Mouse (Mus musculus) ES-Bruce4 (cell line): Measurements from ENCODE around the gene Igsf8. TPM values are rescaled to one million over a fixed set of nuclear protein-coding genes. Genes with fewer than 3 reads are reported as not detected.

Experiments used
- H3K27ac ChIP-seq: 2 replicates; pipeline ENCODE4 v1.5.1; 2012; ENCODE audit warnings: low read length, inconsistent platforms; ENCODE audit not compliant: insufficient read depth
- H3K27me3 ChIP-seq: 2 replicates; pipeline ENCODE4 v1.6.1; 2012; ENCODE audit warnings: mild to moderate bottlenecking, low read length, inconsistent platforms; ENCODE audit not compliant: control insufficient read depth, poor library complexity, insufficient read depth, severe bottlenecking
- H3K36me3 ChIP-seq: 2 replicates; pipeline ENCODE4 v1.6.1; 2012; ENCODE audit warnings: inconsistent platforms, mild to moderate bottlenecking, low read length, moderate library complexity; ENCODE audit not compliant: control insufficient read depth, poor library complexity, insufficient read depth, severe bottlenecking
- H3K4me1 ChIP-seq: one replicate; pipeline ENCODE4 v1.8.1; 2011; ENCODE audit warnings: low read length; ENCODE audit not compliant: control insufficient read depth, insufficient read depth
- H3K4me3 ChIP-seq: 2 replicates; pipeline ENCODE4 v1.5.1; 2011; ENCODE audit warnings: low read depth, mild to moderate bottlenecking, low read length
- H3K9ac ChIP-seq: 2 replicates; pipeline ENCODE4 v1.6.1; 2012; ENCODE audit warnings: low read depth, mild to moderate bottlenecking, inconsistent platforms; ENCODE audit not compliant: poor library complexity, severe bottlenecking
- H3K9me3 ChIP-seq: replicated peaks from 2 replicates; pipeline ENCODE4 v1.6.1; 2012; ENCODE audit warnings: mild to moderate bottlenecking, low read length, inconsistent platforms; ENCODE audit not compliant: control insufficient read depth, poor library complexity, insufficient read depth, severe bottlenecking
- CTCF ChIP-seq: IDR thresholded peaks from one replicate; pipeline ENCODE4 v1.8.1; 2011; ENCODE audit warnings: low read depth, low read length
- EP300 ChIP-seq: IDR thresholded peaks from 2 replicates; pipeline ENCODE4 v1.6.1; 2011; ENCODE audit warnings: low read depth, low read length; ENCODE audit not compliant: insufficient read depth
- POLR2A ChIP-seq: IDR thresholded peaks from one replicate; pipeline ENCODE4 v1.8.1; 2011; ENCODE audit warnings: low read length; ENCODE audit not compliant: insufficient read depth
- polyA plus RNA-seq: library from polyadenylated mRNA; stranded (reverse); fragments of >200 nt; gene quantifications from 2 replicates; pipeline ENCODE4 v1.2.4, GENCODE M21; 2011; ENCODE audit warnings: low read depth; ENCODE audit not compliant: missing spikeins, insufficient read depth, insufficient read length

The Igsf8 gene
- polyA plus RNA-seq, 1 experiment = 35.4 TPM

DNA sequence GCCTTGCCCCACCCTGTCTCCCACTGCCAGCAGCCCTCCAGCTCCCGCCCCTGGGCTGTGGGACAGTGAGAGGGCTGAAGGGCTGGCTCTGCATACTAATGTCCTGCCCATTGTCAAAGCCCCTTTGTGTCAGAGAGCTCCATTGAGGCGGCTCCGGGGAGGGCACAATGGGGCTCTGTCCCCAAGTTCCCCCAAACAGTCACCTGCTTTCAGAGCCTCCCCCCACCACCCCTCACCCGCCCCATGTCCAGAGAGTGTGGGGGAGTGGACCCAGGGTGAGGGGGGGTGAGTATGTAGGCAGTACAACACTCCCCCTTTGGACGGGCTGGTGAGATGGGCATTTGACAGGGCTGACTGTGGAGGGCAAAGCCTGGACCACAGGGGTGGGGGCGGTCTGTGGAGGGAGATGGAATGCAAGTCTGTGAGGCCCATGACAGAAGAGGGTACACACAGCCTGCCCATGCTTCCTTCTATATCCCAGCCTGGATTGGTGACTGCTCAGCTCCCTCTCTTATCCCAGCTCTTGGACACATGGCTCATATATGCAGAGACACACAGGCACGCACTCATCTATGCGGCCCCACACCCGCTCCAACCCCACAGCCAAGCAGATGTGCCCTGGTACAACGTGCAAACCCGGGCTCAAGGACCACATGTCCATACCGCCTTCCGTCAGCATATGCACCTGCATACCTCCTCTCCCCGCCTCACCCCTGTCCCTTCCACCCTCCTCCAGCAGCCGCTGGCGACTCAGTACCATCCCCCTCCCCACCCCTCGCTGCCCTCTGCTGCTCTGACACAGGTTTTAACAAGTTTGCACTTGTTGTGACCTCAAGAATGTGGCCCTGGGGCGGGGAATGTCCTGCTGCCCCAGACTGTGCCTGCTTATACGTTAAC lies 88.7 kb downstream of the Igsf8 start:
- no peaks in the 10 kb centered on the region for H3K36me3 ChIP-seq
- H3K4me3 ChIP-seq = peak overlapping the region; percentile 42
- H3K27me3 ChIP-seq = no peaks in the 10 kb centered on the region
- H3K9ac ChIP-seq = peak overlapping the region; percentile 4; the same call in 1 of the 2 replicates
- H3K9me3 ChIP-seq = no peaks in the 10 kb centered on the region
- peaks cover 5% of the 10 kb centered on the region for H3K4me1 ChIP-seq
- peak; percentile 91 for TF ChIP-seq EP300
- no peak for TF ChIP-seq POLR2A
- TF ChIP-seq CTCF = no peak
- H3K27ac ChIP-seq = no peak overlapping the region

DNA sequence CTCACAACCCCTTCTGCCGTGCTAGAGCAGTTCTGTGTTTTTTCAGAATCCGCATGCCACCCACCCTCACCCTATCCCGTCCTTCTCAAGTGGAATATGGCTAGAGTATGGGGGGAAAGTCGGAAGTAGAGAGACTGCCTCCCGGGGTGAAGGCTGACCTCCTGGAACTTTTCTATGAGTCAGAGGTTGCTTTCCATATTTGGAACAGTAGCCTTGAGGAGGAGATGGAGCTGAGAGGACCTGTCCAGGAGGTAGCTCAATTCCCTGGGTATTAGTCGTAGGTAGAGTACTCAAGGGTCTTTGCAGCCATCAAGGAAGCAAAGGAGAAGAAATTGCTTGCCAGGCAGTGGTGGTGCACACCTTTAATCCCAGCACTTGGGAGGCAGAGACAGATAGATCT lies 90.6 kb downstream of the Igsf8 start:
- Histone ChIP-seq H3K9me3 (no peaks in the 10 kb centered on the region), H3K9ac (no peak overlapping the region), H3K27me3 (no peaks in the 10 kb centered on the region), H3K4me1 (peaks cover 5% of the 10 kb centered on the region), H3K27ac (no peak overlapping the region), H3K4me3 (no peak overlapping the region), H3K36me3 (no peaks in the 10 kb centered on the region)
- TF ChIP-seq CTCF = no peak
- no peak for TF ChIP-seq EP300
- TF ChIP-seq POLR2A = no peak

DNA sequence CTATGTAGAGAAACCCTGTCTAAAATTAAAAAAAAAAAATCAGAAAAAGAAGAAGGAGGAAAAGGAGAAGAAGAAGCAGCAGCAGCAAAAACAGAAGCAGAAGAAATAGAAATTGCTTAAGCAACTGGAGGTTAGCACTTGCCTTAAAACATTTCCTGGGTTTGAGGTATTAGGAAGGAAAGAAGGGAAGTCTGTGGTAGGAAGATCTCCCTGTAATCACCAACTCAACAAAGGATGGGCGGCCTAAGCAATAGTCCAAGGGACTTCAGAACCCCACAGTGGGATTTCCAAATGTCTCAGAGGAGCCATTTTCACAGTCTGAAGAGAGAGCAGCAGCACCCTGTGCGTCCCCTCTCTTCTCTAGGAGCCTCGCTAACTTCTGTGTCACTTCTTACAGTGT lies 91.0 kb downstream of the Igsf8 start:
- peaks cover 5% of the 10 kb centered on the region for H3K4me1 ChIP-seq
- no peak overlapping the region for H3K27ac ChIP-seq
- no peaks in the 10 kb centered on the region for H3K27me3 ChIP-seq
- no peak for TF ChIP-seq CTCF
- TF ChIP-seq EP300 = no peak
- TF ChIP-seq POLR2A = no peak
- no peaks in the 10 kb centered on the region for H3K36me3 ChIP-seq
- H3K9ac ChIP-seq = no peak overlapping the region
- H3K9me3 ChIP-seq = no peaks in the 10 kb centered on the region
- no peak overlapping the region for H3K4me3 ChIP-seq

DNA sequence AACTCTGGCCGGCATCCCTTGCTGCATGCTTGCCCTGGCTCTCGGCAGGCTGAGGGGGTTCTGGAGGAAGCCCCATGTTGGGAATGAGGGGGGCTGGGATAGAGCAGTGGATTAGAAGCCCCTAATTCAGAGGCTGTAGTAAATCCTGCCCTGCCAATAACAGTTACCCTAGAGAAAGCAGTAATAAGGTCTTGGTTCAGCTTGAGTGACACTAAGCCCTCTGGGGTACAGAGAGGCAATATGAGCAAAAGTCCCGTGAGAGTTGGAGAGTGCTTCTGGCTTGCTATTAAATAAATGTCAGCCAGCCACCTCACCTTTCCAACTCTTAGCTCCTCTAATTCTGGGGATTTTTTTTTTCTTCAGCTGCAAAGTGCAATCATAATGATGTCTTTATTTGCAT lies 93.9 kb downstream of the Igsf8 start:
- no peak overlapping the region for H3K9ac ChIP-seq
- no peaks in the 10 kb centered on the region for H3K36me3 ChIP-seq
- H3K9me3 ChIP-seq = no peaks in the 10 kb centered on the region
- H3K4me1 ChIP-seq = peaks cover 2% of the 10 kb centered on the region
- H3K27ac ChIP-seq = no peak overlapping the region
- no peak for TF ChIP-seq EP300
- TF ChIP-seq POLR2A = no peak
- no peak for TF ChIP-seq CTCF
- H3K27me3 ChIP-seq = no peaks in the 10 kb centered on the region
- H3K4me3 ChIP-seq = no peak overlapping the region

DNA sequence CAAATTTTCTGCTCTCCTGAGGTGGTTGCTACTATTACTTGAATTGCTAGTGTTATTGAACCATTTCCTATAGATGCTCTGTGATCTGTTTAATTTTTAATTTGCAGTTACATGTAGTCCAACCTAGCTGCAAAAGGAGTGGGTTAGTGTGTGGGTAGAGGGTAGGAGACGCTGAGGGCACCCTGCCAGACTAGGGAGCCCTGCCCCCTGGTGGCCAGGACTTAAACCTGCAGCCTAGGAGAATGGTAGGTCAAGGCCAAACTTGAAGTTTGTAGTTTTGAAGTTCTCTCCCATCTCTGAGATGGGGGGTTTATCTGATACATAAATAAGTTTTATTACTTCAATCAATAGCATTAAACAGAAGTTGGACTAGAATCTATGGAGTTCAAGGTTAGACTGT lies 96.1 kb downstream of the Igsf8 start:
- Histone ChIP-seq H3K9ac (no peak overlapping the region), H3K27ac (no peak overlapping the region), H3K36me3 (no peaks in the 10 kb centered on the region), H3K27me3 (no peaks in the 10 kb centered on the region), H3K9me3 (no peaks in the 10 kb centered on the region), H3K4me1 (no peaks in the 10 kb centered on the region), H3K4me3 (no peak overlapping the region)
- TF ChIP-seq POLR2A = no peak
- peak; percentile 96 for TF ChIP-seq CTCF
- 0 out of 2 replicates have a peak, but pooled peaks have one; percentile 27 for TF ChIP-seq EP300

DNA sequence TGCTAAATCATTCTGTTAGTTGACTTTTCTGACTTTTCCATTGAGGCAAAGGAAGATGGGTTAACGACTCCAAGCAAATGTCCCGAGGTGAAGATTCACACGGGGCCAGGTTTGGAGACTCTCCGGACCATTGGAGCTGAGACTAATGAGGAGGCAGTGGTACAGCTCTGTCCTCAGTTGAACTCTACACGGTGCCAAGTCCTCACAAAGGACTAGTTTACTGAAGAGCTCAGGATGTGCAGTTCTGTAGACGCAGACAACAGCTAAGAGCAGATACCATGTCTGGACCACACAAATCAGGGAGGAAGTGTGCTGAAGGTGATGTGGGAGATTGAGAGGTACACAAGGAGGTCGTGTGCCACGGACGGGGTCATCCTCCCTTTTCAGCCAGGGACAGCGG lies 96.9 kb downstream of the Igsf8 start:
- H3K9ac ChIP-seq = no peak overlapping the region
- TF ChIP-seq POLR2A (no peak), CTCF (no peak), EP300 (no peak)
- H3K27me3 ChIP-seq = no peaks in the 10 kb centered on the region
- H3K36me3 ChIP-seq = no peaks in the 10 kb centered on the region
- H3K27ac ChIP-seq = no peak overlapping the region
- H3K9me3 ChIP-seq = no peaks in the 10 kb centered on the region
- H3K4me3 ChIP-seq = no peak overlapping the region
- no peaks in the 10 kb centered on the region for H3K4me1 ChIP-seq
